9 mouse cellular contexts compared by ENCODE assay signal in the genomic region with DNA sequence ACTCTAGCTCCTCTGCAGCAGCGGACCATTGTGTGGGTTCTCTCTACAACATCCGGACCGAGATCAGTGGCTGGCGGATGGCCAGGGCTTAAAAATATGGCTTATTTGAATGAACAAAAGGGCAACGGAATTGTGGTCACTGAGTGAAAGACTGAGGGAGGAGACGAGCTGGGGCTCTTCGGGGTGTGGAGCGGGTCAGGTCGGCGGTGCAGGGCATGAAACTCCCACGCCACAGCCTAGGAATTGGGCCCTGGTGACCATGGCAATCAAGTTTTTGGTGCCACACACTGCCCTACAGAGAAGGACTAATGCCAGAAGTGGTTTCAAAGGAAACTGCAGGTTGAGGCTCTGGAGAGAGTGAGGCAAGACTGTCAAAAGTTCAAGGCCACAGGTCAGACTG. TPM values are rescaled to one million over a fixed set of nuclear protein-coding genes. Genes with fewer than 3 reads are reported as not detected.
DNase-seq lines count a peak whose midpoint lies in the region; ATAC-seq lines count a peak whose summit lies in the region.
"Had no signal": no experiment of that assay in that cellular context is flagged by ENCODE, and none has a peak within 500 bp of the region (broad histone marks: within the 10 kb centered on the region; RNA-seq: fewer than 3 reads in every experiment).

No protein-coding gene starts in this region.

- peaks cover 8% of the 10 kb centered on the region; the same call in 1 of the 2 replicates for H3K27me3 ChIP-seq in liver, embryonic 15.5 days
- 0 out of 2 replicates have a peak, but pooled peaks cover 8% of the 10 kb centered on the region for H3K27me3 ChIP-seq in liver, embryonic 12.5 days (replicated peaks)
- H3K27me3 ChIP-seq: embryonic facial prominence, embryonic 12.5 days had no signal

- DNase-seq in adrenal gland, postnatal 25 days: peak; percentile 60
- peak; percentile 81 for DNase-seq in lung, postnatal 10 days

- no peaks in the 10 kb centered on the region for H3K9me3 ChIP-seq in liver, embryonic 15.5 days (replicated peaks)
- no peaks in the 10 kb centered on the region for H3K9me3 ChIP-seq in liver, embryonic 12.5 days (replicated peaks)
- H3K9me3 ChIP-seq: embryonic facial prominence, embryonic 12.5 days had no signal

- H3K4me2 ChIP-seq in liver, embryonic 15.5 days: no peak overlapping the region
- H3K4me2 ChIP-seq in liver, embryonic 12.5 days: no peak overlapping the region
- H3K4me2 ChIP-seq: embryonic facial prominence, embryonic 12.5 days had no signal

- no peak overlapping the region for H3K9ac ChIP-seq in liver, embryonic 15.5 days
- no peak overlapping the region for H3K9ac ChIP-seq in liver, embryonic 12.5 days
- H3K9ac ChIP-seq: embryonic facial prominence, embryonic 12.5 days had no signal

- peak overlapping the region; percentile 76 for H3K27ac ChIP-seq in liver, embryonic 15.5 days (replicated peaks)
- H3K27ac ChIP-seq in liver, embryonic 12.5 days: no peak overlapping the region
- H3K27ac ChIP-seq: embryonic facial prominence, embryonic 12.5 days; macrophage had no signal

- no peaks in the 10 kb centered on the region; the same call in 1 of the 2 replicates for H3K36me3 ChIP-seq in liver, embryonic 15.5 days (replicated peaks)
- peaks cover 10% of the 10 kb centered on the region for H3K36me3 ChIP-seq in liver, embryonic 12.5 days
- H3K36me3 ChIP-seq: embryonic facial prominence, embryonic 12.5 days had no signal

- H3K4me1 ChIP-seq in liver, embryonic 15.5 days (replicated peaks): peaks cover 50% of the 10 kb centered on the region
- peaks cover 46% of the 10 kb centered on the region for H3K4me1 ChIP-seq in liver, embryonic 12.5 days

- no peak overlapping the region for H3K4me3 ChIP-seq in liver, embryonic 15.5 days (replicated peaks)
- H3K4me3 ChIP-seq in liver, embryonic 12.5 days: no peak overlapping the region
- H3K4me3 ChIP-seq: embryonic facial prominence, embryonic 12.5 days had no signal

- 43% methylated on average over 11 of the region's 11 CpGs for WGBS in liver, embryonic 15.5 days (ENCODE audit: insufficient replicate concordance)
- WGBS in liver, embryonic 12.5 days (ENCODE audit: insufficient replicate concordance): 57% methylated on average over 11 of the region's 11 CpGs

- ATAC-seq in liver, embryonic 15.5 days (ENCODE audit: insufficient read depth): no peak
- ATAC-seq in liver, embryonic 12.5 days: no peak
- peak; percentile 20 to 30; a peak in 3 of 4 replicates for ATAC-seq in hematopoietic stem cell, adult 5-6 weeks (replicated peaks in 1 of 2; ENCODE audit: insufficient read depth in 1 of 2, low FRiP score in 2 of 2, low TSS enrichment in 1 of 2, low read depth in 1 of 2, poor library complexity in 2 of 2, severe bottlenecking in 2 of 2)
- ATAC-seq in frontal cortex, adult (ENCODE audit: low TSS enrichment): no peak
- ATAC-seq in inflammation-experienced regulatory T-cells, adult 6 months: no peak

RNA-seq across cellular contexts. Expression of a gene that starts 2.2 kb away (rescaled TPM):
- 56.9 and 68.4 TPM in 2 replicates for polyA plus RNA-seq in liver, embryonic 15.5 days (2015; fragmentation: Nextera tagmentation; extraction: Ambion mirVana)
- polyA plus RNA-seq in liver, embryonic 12.5 days (2016; fragmentation: Nextera tagmentation; extraction: Ambion mirVana): 87.2 and 96.3 TPM in 2 replicates
- total RNA-seq in adrenal gland, postnatal 25 days (2021): 21.4 and 28.9 TPM in 2 replicates
- 26.7 and 32.6 TPM in 2 replicates for total RNA-seq in hematopoietic stem cell, adult 5-6 weeks (2017)
- 10 to 100 TPM; 17.4 to 28.3 (median 22.6) TPM for polyA plus RNA-seq in inflammation-experienced regulatory T-cells, adult 6 months (2017; shearing (Covaris generic))

RNA-seq across cellular contexts. Expression of a gene that starts 8.3 kb away (rescaled TPM):
- polyA plus RNA-seq in liver, embryonic 15.5 days (2015; fragmentation: Nextera tagmentation; extraction: Ambion mirVana): 0.91 and 0.96 TPM in 2 replicates
- polyA plus RNA-seq in liver, embryonic 12.5 days (2016; fragmentation: Nextera tagmentation; extraction: Ambion mirVana): 1.8 and 2.5 TPM in 2 replicates
- 9.9 and 20.0 TPM in 2 replicates for total RNA-seq in adrenal gland, postnatal 25 days (2021)
- not detected in 2 replicates for total RNA-seq in hematopoietic stem cell, adult 5-6 weeks (2017)
- polyA plus RNA-seq in inflammation-experienced regulatory T-cells, adult 6 months (2017; shearing (Covaris generic)): not detected

RNA-seq across cellular contexts. Expression of a gene that starts 32.5 kb away (rescaled TPM):
- 17.5 and 17.8 TPM in 2 replicates for polyA plus RNA-seq in liver, embryonic 15.5 days (2015; fragmentation: Nextera tagmentation; extraction: Ambion mirVana)
- polyA plus RNA-seq in liver, embryonic 12.5 days (2016; fragmentation: Nextera tagmentation; extraction: Ambion mirVana): 24.6 and 28.0 TPM in 2 replicates
- total RNA-seq in adrenal gland, postnatal 25 days (2021): 70.2 and 103 TPM in 2 replicates
- 12.5 and 13.4 TPM in 2 replicates for total RNA-seq in hematopoietic stem cell, adult 5-6 weeks (2017)
- polyA plus RNA-seq in inflammation-experienced regulatory T-cells, adult 6 months (2017; shearing (Covaris generic)): 10 to 100 TPM in 2 of 3 experiments, 1 to 10 TPM in 1; 9.3 to 33.3 (median 11.7) TPM

RNA-seq across cellular contexts. Expression of a gene that starts 52.1 kb away (rescaled TPM):
- polyA plus RNA-seq in liver, embryonic 15.5 days (2015; fragmentation: Nextera tagmentation; extraction: Ambion mirVana): not detected in 2 replicates
- not detected in 2 replicates for polyA plus RNA-seq in liver, embryonic 12.5 days (2016; fragmentation: Nextera tagmentation; extraction: Ambion mirVana)
- total RNA-seq in adrenal gland, postnatal 25 days (2021): not detected in 2 replicates
- total RNA-seq in hematopoietic stem cell, adult 5-6 weeks (2017): not detected in 2 replicates
- polyA plus RNA-seq in inflammation-experienced regulatory T-cells, adult 6 months (2017; shearing (Covaris generic)): not detected
- polyA plus RNA-seq: embryonic facial prominence, embryonic 12.5 days; macrophage had no signal

RNA-seq across cellular contexts. Expression of a gene that starts 56.2 kb away (rescaled TPM):
- 98.9 and 107 TPM in 2 replicates for polyA plus RNA-seq in liver, embryonic 15.5 days (2015; fragmentation: Nextera tagmentation; extraction: Ambion mirVana)
- polyA plus RNA-seq in liver, embryonic 12.5 days (2016; fragmentation: Nextera tagmentation; extraction: Ambion mirVana): 131 and 132 TPM in 2 replicates
- 641 and 903 TPM in 2 replicates for total RNA-seq in adrenal gland, postnatal 25 days (2021)
- 98.4 and 130 TPM in 2 replicates for total RNA-seq in hematopoietic stem cell, adult 5-6 weeks (2017)
- 100 to 1,000 TPM in 1 of 3 experiments, 10 to 100 TPM in 2; 83.2 to 115 (median 93.9) TPM for polyA plus RNA-seq in inflammation-experienced regulatory T-cells, adult 6 months (2017; shearing (Covaris generic))

Comparison
In these comparisons a context has a peak if more than half of its experiments do, and no peak if none do; other contexts are left out.
1. ATAC-seq: peak in hematopoietic stem cell, adult 5-6 weeks (2 of 2); none in liver, embryonic 15.5 days (single experiment), liver, embryonic 12.5 days (single experiment), frontal cortex, adult (single experiment) and inflammation-experienced regulatory T-cells, adult 6 months (single experiment).